In the genomic region with DNA sequence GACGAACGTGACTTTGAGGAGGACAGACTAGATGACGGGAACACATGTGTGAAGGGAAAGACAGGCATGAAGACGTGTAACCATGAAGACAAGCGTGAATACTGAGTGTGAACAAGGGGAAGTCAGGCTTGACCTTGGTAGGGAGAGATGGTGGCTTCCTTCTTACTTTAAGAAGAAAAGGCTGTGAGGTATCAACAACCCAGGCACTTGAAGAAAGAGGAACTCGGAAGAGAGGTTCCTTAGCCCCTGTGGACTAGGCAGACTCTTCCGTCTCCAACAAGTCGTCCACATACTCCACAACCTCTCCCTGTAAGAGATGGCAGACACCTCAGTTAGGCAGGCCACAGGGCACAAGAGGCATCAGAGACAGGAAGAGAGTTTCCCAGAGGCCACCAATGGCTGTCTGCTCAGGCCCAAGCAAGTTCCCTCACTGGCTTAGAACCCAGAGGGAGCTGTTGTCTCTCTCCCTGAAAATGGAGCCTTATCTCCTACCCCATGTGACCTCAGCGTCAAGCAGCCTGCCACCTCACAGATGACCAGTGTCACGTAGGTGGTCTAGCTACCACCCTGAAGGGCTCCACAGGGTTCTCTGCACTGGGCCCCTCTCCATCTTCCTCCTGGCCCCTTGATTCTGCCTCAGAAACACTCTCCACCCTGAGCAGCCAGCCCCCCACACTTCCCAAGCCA, we compare ENCODE assay signal across 24 mouse cellular contexts. TPM values are rescaled to one million over a fixed set of nuclear protein-coding genes. Genes with fewer than 3 reads are reported as not detected.
"Had no signal": no experiment of that assay in that cellular context is flagged by ENCODE, and none has a peak within 500 bp of the region (broad histone marks: within the 10 kb centered on the region; RNA-seq: fewer than 3 reads in every experiment).

No protein-coding gene starts in this region.

- H3K27ac ChIP-seq: limb, embryonic 13.5 days; liver, embryonic 15.5 days; lung, embryonic 15.5 days; macrophage; midbrain, embryonic 10.5 days; neural tube, embryonic 15.5 days; stomach, postnatal 0 days had no signal

- H3K4me3 ChIP-seq: limb, embryonic 13.5 days; liver, embryonic 15.5 days; lung, embryonic 15.5 days; midbrain, embryonic 10.5 days; myocyte; neural tube, embryonic 15.5 days had no signal

- H3K4me2 ChIP-seq: limb, embryonic 13.5 days; liver, embryonic 15.5 days; lung, embryonic 15.5 days; neural tube, embryonic 15.5 days had no signal

- H3K27me3 ChIP-seq: limb, embryonic 13.5 days; liver, embryonic 15.5 days; lung, embryonic 15.5 days; neural tube, embryonic 15.5 days had no signal

- DNase-seq: kidney, adult 2 months; kidney, postnatal 14 days; left cerebral cortex, postnatal 4 days; lung, postnatal 14 days; midbrain, embryonic 14.5 days; right cerebral cortex, adult 18-20 months; thymus, adult 2 months; thymus, postnatal 25 days had no signal

- H3K4me1 ChIP-seq: limb, embryonic 13.5 days; liver, embryonic 15.5 days; lung, embryonic 15.5 days; midbrain, embryonic 10.5 days; neural tube, embryonic 15.5 days had no signal

- H3K9ac ChIP-seq: limb, embryonic 13.5 days; liver, embryonic 15.5 days; lung, embryonic 15.5 days; neural tube, embryonic 15.5 days had no signal

- H3K36me3 ChIP-seq: liver, embryonic 15.5 days; midbrain, embryonic 10.5 days had no signal

- H3K9me3 ChIP-seq: limb, embryonic 13.5 days; liver, embryonic 15.5 days; lung, embryonic 15.5 days; midbrain, embryonic 10.5 days; neural tube, embryonic 15.5 days had no signal

RNA-seq across cellular contexts. Expression of gene Bcl2a1c, which starts 45.5 kb away (rescaled TPM):
- total RNA-seq: layer of hippocampus, adult 8-10 months; layer of hippocampus, postnatal 14 days; left cerebral cortex, adult 18-20 months; left cerebral cortex, postnatal 10 days; left cerebral cortex, postnatal 4 days; liver, adult 2 months had no signal
- polyA plus RNA-seq: kidney, adult 2 months; large intestine, adult 2 months; limb, embryonic 13.5 days; liver, adult 2 months; liver, embryonic 15.5 days; midbrain, embryonic 10.5 days; midbrain, embryonic 14.5 days; myocyte; neural tube, embryonic 11.5 days; neural tube, embryonic 15.5 days; stomach, postnatal 0 days; thymus, adult 2 months; urinary bladder, adult 2 months had no signal
